Comparison of ENCODE assay signal across 8 mouse cellular contexts in genomic region chr9:123528926-123529295, GRCm38 (mm10). TPM values are rescaled to one million over a fixed set of nuclear protein-coding genes. Genes with fewer than 3 reads are reported as not detected.
DNase-seq lines count a peak whose midpoint lies in the region; ATAC-seq and TF ChIP-seq lines count a peak whose summit lies in the region.

No protein-coding gene starts in this region.

- WGBS in kidney, embryonic 14.5 days = under 1% methylated on average over 17 of the region's 17 CpGs
- WGBS in liver, embryonic 12.5 days (ENCODE audit: insufficient replicate concordance) = 2% methylated on average over 17 of the region's 17 CpGs
- 3% methylated on average over 17 of the region's 17 CpGs for WGBS in midbrain, postnatal 0 days

- peak overlapping the region; percentile 96 for H3K4me3 ChIP-seq in kidney, embryonic 14.5 days (ENCODE audit: low read length)
- peak overlapping the region; percentile 91 for H3K4me3 ChIP-seq in liver, embryonic 12.5 days
- peak overlapping the region; percentile 98 for H3K4me3 ChIP-seq in midbrain, postnatal 0 days (ENCODE audit: low read depth, low read length)

- H3K9ac ChIP-seq in kidney, embryonic 14.5 days (ENCODE audit: low read depth, low read length) = peak overlapping the region; percentile 68
- H3K9ac ChIP-seq in liver, embryonic 12.5 days = peak overlapping the region; percentile 78
- H3K9ac ChIP-seq in midbrain, postnatal 0 days (replicated peaks; ENCODE audit: low read length, poor library complexity, severe bottlenecking) = peak overlapping the region; percentile 70

- no peaks in the 10 kb centered on the region for H3K9me3 ChIP-seq in kidney, embryonic 14.5 days (ENCODE audit: control insufficient read depth, low read length)
- no peaks in the 10 kb centered on the region for H3K9me3 ChIP-seq in liver, embryonic 12.5 days (replicated peaks)
- H3K9me3 ChIP-seq in midbrain, postnatal 0 days (ENCODE audit: low read length) = no peaks in the 10 kb centered on the region

- H3K4me2 ChIP-seq in kidney, embryonic 14.5 days (replicated peaks; ENCODE audit: low read depth, low read length) = peak overlapping the region; percentile 65
- H3K4me2 ChIP-seq in liver, embryonic 12.5 days = peak overlapping the region; percentile 75
- peak overlapping the region; percentile 59 for H3K4me2 ChIP-seq in midbrain, postnatal 0 days (ENCODE audit: low read depth, low read length, poor library complexity, severe bottlenecking)

- no peaks in the 10 kb centered on the region for H3K36me3 ChIP-seq in kidney, embryonic 14.5 days (ENCODE audit: control insufficient read depth, insufficient read depth, low read length)
- no peaks in the 10 kb centered on the region for H3K36me3 ChIP-seq in liver, embryonic 12.5 days
- no peaks in the 10 kb centered on the region for H3K36me3 ChIP-seq in midbrain, postnatal 0 days (ENCODE audit: insufficient read depth, low read length)

- TF ChIP-seq CTCF in midbrain, postnatal 0 days (IDR thresholded peaks at IDR 0.05) = no peak

- ATAC-seq in granulocyte monocyte progenitor cell, adult 5-6 weeks (replicated peaks; ENCODE audit: poor library complexity, severe bottlenecking) = peak; percentile 46
- peak; percentile 12; the same call in 1 of the 2 replicates for ATAC-seq in kidney, embryonic 14.5 days (ENCODE audit: low FRiP score, low TSS enrichment)
- ATAC-seq in liver, embryonic 12.5 days = peak; percentile 56
- peak; percentile 38 for ATAC-seq in midbrain, postnatal 0 days (ENCODE audit: low FRiP score)

- no peaks in the 10 kb centered on the region for H3K27me3 ChIP-seq in kidney, embryonic 14.5 days (ENCODE audit: control insufficient read depth, insufficient read depth, low read length)
- H3K27me3 ChIP-seq in liver, embryonic 12.5 days (replicated peaks) = no peaks in the 10 kb centered on the region
- H3K27me3 ChIP-seq in midbrain, postnatal 0 days (ENCODE audit: insufficient read depth, low read length) = no peaks in the 10 kb centered on the region

- peak; percentile 37 for DNase-seq in ovary, postnatal 36 days (ENCODE audit: low spot score)
- no peak for DNase-seq in ovary, adult 18-20 months (ENCODE audit: low spot score)
- DNase-seq in cerebellum, postnatal 36 days = peak; percentile 35 to 65
- DNase-seq in midbrain, postnatal 0 days (ENCODE audit: low spot score) = peak; percentile 49
- DNase-seq in telencephalon, adult 2 months (ENCODE audit: low read depth, low spot score) = peak; percentile 74

- peak overlapping the region; percentile 90 for H3K27ac ChIP-seq in kidney, embryonic 14.5 days (ENCODE audit: low read depth, low read length)
- H3K27ac ChIP-seq in liver, embryonic 12.5 days = peak overlapping the region; percentile 96
- peak overlapping the region; percentile 97 for H3K27ac ChIP-seq in midbrain, postnatal 0 days (ENCODE audit: low read depth, low read length)

- H3K4me1 ChIP-seq in kidney, embryonic 14.5 days (ENCODE audit: control insufficient read depth, insufficient read depth, low read length) = peaks cover 19% of the 10 kb centered on the region
- peaks cover 55% of the 10 kb centered on the region for H3K4me1 ChIP-seq in liver, embryonic 12.5 days
- peaks cover 10% of the 10 kb centered on the region for H3K4me1 ChIP-seq in midbrain, postnatal 0 days (ENCODE audit: insufficient read depth, low read length)

RNA-seq across cellular contexts. Expression of gene Sacm1l, which starts 0.6 kb away (rescaled TPM):
- 25.8 and 32.2 TPM in 2 replicates for total RNA-seq in granulocyte monocyte progenitor cell, adult 5-6 weeks (2014; fragmentation: Nextera tagmentation)
- total RNA-seq in granulocyte monocyte progenitor cell, adult 5-6 weeks (2017) = 32.8 and 42.3 TPM in 2 replicates
- 37.5 and 56.3 TPM in 2 replicates for polyA plus RNA-seq in kidney, embryonic 14.5 days (2014; fragmentation: Nextera tagmentation; extraction: Ambion mirVana)
- polyA plus RNA-seq in liver, embryonic 12.5 days (2016; fragmentation: Nextera tagmentation; extraction: Ambion mirVana) = 36.3 and 36.7 TPM in 2 replicates
- 41.7 and 59.8 TPM in 2 replicates for total RNA-seq in midbrain, postnatal 0 days (2014; rRNA removed)
- 35.1 and 35.4 TPM in 2 replicates for polyA plus RNA-seq in midbrain, postnatal 0 days (2015; fragmentation: Nextera tagmentation; extraction: Ambion mirVana)

RNA-seq across cellular contexts. Expression of gene Limd1, which starts 50.4 kb away (rescaled TPM):
- total RNA-seq in granulocyte monocyte progenitor cell, adult 5-6 weeks (2014; fragmentation: Nextera tagmentation) = 26.3 and 29.8 TPM in 2 replicates
- total RNA-seq in granulocyte monocyte progenitor cell, adult 5-6 weeks (2017) = 24.4 and 26.2 TPM in 2 replicates
- polyA plus RNA-seq in kidney, embryonic 14.5 days (2014; fragmentation: Nextera tagmentation; extraction: Ambion mirVana) = 36.7 and 55.9 TPM in 2 replicates
- polyA plus RNA-seq in liver, embryonic 12.5 days (2016; fragmentation: Nextera tagmentation; extraction: Ambion mirVana) = 30.4 and 30.9 TPM in 2 replicates
- 19.6 and 27.5 TPM in 2 replicates for total RNA-seq in midbrain, postnatal 0 days (2014; rRNA removed)
- 7.9 and 8.0 TPM in 2 replicates for polyA plus RNA-seq in midbrain, postnatal 0 days (2015; fragmentation: Nextera tagmentation; extraction: Ambion mirVana)
